Mouse (Mus musculus) midbrain, postnatal 0 days (tissue): Measurements from ENCODE around the gene Slc35a3. TPM values are rescaled to one million over a fixed set of nuclear protein-coding genes. Genes with fewer than 3 reads are reported as not detected.

Experiments used
- ATAC-seq: fragments of 200-750 bp; cut with Nextera tagmentation; 2 replicates; pipeline ENCODE4 v1.8.0; 2017; ENCODE audit warnings: moderate number of reproducible peaks, mild to moderate bottlenecking, moderate TSS enrichment, moderate library complexity; ENCODE audit not compliant: low FRiP score
- DNase-seq: peaks from one replicate; pipeline ENCODE4 v3.0.0-alpha.2; 2015; ENCODE audit warnings: low spot score
- H3K27ac ChIP-seq: fragments of 300-500 bp; sonication (generic); 2 replicates; pipeline ENCODE4 v1.5.1; 2014; ENCODE audit warnings: low read depth, mild to moderate bottlenecking, low read length, mixed read lengths
- H3K27me3 ChIP-seq: fragments of 300-500 bp; sonication (generic); 2 replicates; pipeline ENCODE4 v1.6.1; 2014; ENCODE audit warnings: low read length, control low read depth, mixed read lengths; ENCODE audit not compliant: insufficient read depth
- H3K36me3 ChIP-seq: fragments of 300-500 bp; sonication (generic); 2 replicates; pipeline ENCODE4 v1.6.1; 2014; ENCODE audit warnings: low read length, control low read depth, mixed read lengths; ENCODE audit not compliant: insufficient read depth
- H3K4me1 ChIP-seq: fragments of 300-500 bp; sonication (generic); 2 replicates; pipeline ENCODE4 v1.6.1; 2014; ENCODE audit warnings: mild to moderate bottlenecking, control low read depth, antibody characterized with exemption, low read length, mixed read lengths; ENCODE audit not compliant: insufficient read depth
- H3K4me2 ChIP-seq: fragments of 300-500 bp; sonication (generic); 2 replicates; pipeline ENCODE4 v1.6.1; 2014; ENCODE audit warnings: low read depth, mild to moderate bottlenecking, low read length, mixed read lengths; ENCODE audit not compliant: poor library complexity, severe bottlenecking
- H3K4me3 ChIP-seq: fragments of 300-500 bp; sonication (generic); 2 replicates; pipeline ENCODE4 v1.5.1; 2014; ENCODE audit warnings: low read depth, mild to moderate bottlenecking, low read length, moderate library complexity
- H3K9ac ChIP-seq: fragments of 300-500 bp; sonication (generic); replicated peaks from 2 replicates; pipeline ENCODE4 v1.6.1; 2014; ENCODE audit warnings: mild to moderate bottlenecking, low read length, moderate library complexity, mixed read lengths; ENCODE audit not compliant: poor library complexity, severe bottlenecking
- H3K9me3 ChIP-seq: fragments of 300-500 bp; sonication (generic); 2 replicates; pipeline ENCODE4 v1.6.1; 2016; ENCODE audit warnings: low read length, control low read depth
- CTCF ChIP-seq: IDR thresholded peaks from 2 replicates; pipeline ENCODE4 v1.5.1; 2016; ENCODE audit warnings: antibody characterized with exemption, mild to moderate bottlenecking
- WGBS: fragments of 180-500 bp; shearing (Covaris S2); extraction: QIAGEN DNeasy Blood & Tissue Kit; methylation state at CpG from one replicate; pipeline ENCODE4 v1.1.7; 2014; 5-methylcytosine and 5-hydroxymethylcytosine counted together
- polyA plus RNA-seq: library from polyadenylated mRNA; unstranded; fragments of >200 nt; fragmentation: Nextera tagmentation; extraction: Ambion mirVana; gene quantifications from 2 replicates; pipeline ENCODE4 v1.2.1, GENCODE M21; 2015
- total RNA-seq: library from RNA; depleted of rRNA; stranded (reverse); fragments of >200 nt; gene quantifications from 2 replicates; pipeline ENCODE4 v1.2.3, GENCODE M21; 2014; rRNA removed

Slc35a3 gene
- total and polyA plus RNA-seq, 2 experiments from 2014 or later, result 6.2 to 18.9 TPM

DNA sequence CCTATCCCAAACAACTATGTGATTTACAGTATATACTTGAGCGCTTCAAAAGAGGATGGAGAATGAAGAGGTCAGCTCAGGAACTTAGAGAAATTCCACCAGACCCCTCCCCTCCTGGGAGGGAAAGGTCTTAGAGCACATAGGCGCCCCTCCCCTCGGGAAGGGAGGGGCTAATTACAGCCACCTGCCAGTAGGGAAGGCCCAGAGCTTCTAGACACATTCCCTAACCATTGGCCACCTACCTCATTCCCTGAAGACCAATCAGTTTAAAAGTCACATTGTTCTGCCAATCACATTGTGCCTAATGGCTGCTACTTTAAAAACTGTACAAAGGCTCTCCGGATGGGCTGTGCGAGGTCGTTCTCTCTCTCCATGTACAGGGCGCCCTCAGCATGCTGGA is 90.0 kb downstream of the Slc35a3 start:
- no peak for DNase-seq
- WGBS, result 91% methylated on average over 7 of the region's 7 CpGs
- H3K27ac ChIP-seq, result no peak overlapping the region
- H3K36me3 ChIP-seq, result peaks cover 3% of the 10 kb centered on the region; the same call in 1 of the 2 replicates
- H3K4me2 ChIP-seq, result no peak overlapping the region
- no peak for ATAC-seq
- TF ChIP-seq CTCF, result no peak
- H3K9ac ChIP-seq, result no peak overlapping the region
- H3K4me1 ChIP-seq, result no peaks in the 10 kb centered on the region
- no peak overlapping the region for H3K4me3 ChIP-seq
- H3K9me3 ChIP-seq, result no peaks in the 10 kb centered on the region
- H3K27me3 ChIP-seq, result no peaks in the 10 kb centered on the region

DNA sequence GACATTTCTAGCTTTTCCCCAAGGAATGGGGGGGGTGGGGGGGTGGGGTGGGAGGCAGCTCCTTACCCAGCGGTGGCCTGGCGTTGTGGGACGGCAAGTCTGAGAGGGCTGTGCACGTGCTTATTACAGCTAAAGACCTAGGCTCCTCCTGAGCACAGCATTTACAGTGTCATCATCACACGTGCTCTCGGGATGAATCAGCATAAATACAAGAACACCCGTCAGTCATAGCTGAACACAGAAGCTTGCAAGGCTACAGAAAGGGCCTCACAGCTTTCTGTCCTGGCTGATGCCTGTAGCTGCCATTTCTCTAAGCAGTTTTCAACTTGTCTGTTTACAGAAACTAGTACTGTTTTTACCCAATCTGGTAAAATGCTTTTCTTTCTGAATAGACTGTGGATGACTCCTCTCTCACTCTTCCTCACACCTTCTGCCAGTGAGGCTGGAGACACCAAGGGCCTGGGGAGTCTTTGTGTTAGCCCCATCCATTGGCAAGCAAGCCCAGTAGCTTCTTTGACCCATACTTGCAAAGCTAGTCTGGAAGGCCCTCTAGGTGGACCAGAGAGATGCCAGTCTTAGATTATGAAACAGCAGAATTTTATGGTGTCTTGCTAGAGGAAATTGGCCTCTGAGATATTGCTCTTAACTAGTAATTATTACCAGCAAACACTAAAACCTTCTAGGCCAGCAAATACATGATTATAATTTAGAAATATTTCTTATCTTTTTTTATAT is 91.8 kb downstream of the Slc35a3 start:
- Histone ChIP-seq H3K9ac (no peak overlapping the region), H3K4me3 (no peak overlapping the region), H3K36me3 (peaks cover 3% of the 10 kb centered on the region; the same call in 1 of the 2 replicates), H3K9me3 (no peaks in the 10 kb centered on the region), H3K27ac (no peak overlapping the region), H3K27me3 (no peaks in the 10 kb centered on the region), H3K4me1 (no peaks in the 10 kb centered on the region), H3K4me2 (no peak overlapping the region)
- ATAC-seq, result no peak
- DNase-seq, result no peak
- TF ChIP-seq CTCF, result no peak
- WGBS, result 91% methylated on average over 7 of the region's 7 CpGs

Other genes starting within 250 kb of the Slc35a3 start
- gene Rtca, start 204.6 kb downstream of the Slc35a3 start, total RNA-seq, result 109 TPM in 2 replicates
- gene Rtca, start 204.6 kb downstream of the Slc35a3 start, polyA plus RNA-seq, result 134 and 146 TPM in 2 replicates
- 12.9 and 16.3 TPM in 2 replicates for gene Dbt, start 199.8 kb downstream of the Slc35a3 start, total RNA-seq
- 9.2 and 10.3 TPM in 2 replicates for gene Dbt, start 199.8 kb downstream of the Slc35a3 start, polyA plus RNA-seq
- gene Lrrc39, start 149.9 kb downstream of the Slc35a3 start, total RNA-seq, result not detected in 2 replicates
- gene Lrrc39, start 149.9 kb downstream of the Slc35a3 start, polyA plus RNA-seq, result 0.22 and 0.23 TPM in 2 replicates
- 5.3 and 6.6 TPM in 2 replicates for gene Sass6, start 117.8 kb downstream of the Slc35a3 start, total RNA-seq
- 7.2 and 9.2 TPM in 2 replicates for gene Sass6, start 117.8 kb downstream of the Slc35a3 start, polyA plus RNA-seq
- 12.2 and 14.0 TPM in 2 replicates for gene Trmt13, start 98.2 kb downstream of the Slc35a3 start, total RNA-seq
- gene Trmt13, start 98.2 kb downstream of the Slc35a3 start, polyA plus RNA-seq, result 22.1 and 23.4 TPM in 2 replicates
- gene Mfsd14a, start 50.2 kb downstream of the Slc35a3 start, total RNA-seq, result 44.7 and 51.1 TPM in 2 replicates
- gene Mfsd14a, start 50.2 kb downstream of the Slc35a3 start, polyA plus RNA-seq, result 49.4 and 50.6 TPM in 2 replicates
- gene Gm43191, start 31.6 kb downstream of the Slc35a3 start, total RNA-seq, result not detected in 2 replicates
- gene Gm43191, start 31.6 kb downstream of the Slc35a3 start, polyA plus RNA-seq, result not detected in 2 replicates
- gene Agl, start 95.3 kb upstream of the Slc35a3 start, total RNA-seq, result 18.9 and 19.6 TPM in 2 replicates
- 8.9 and 12.5 TPM in 2 replicates for gene Agl, start 95.3 kb upstream of the Slc35a3 start, polyA plus RNA-seq
- gene Frrs1, start 146.6 kb upstream of the Slc35a3 start, total RNA-seq, result 3.8 and 7.3 TPM in 2 replicates
- 5.6 and 7.0 TPM in 2 replicates for gene Frrs1, start 146.6 kb upstream of the Slc35a3 start, polyA plus RNA-seq